Mouse (Mus musculus): Measurements from ENCODE around the gene Sorl1. TPM values are rescaled to one million over a fixed set of nuclear protein-coding genes. Genes with fewer than 3 reads are reported as not detected.

Sorl1 gene
- polyA plus RNA-seq, 1 experiment from 2014 or later: 4.3 TPM

GRCm38 (mm10) chr9:41999498-42000473 is 124.3 kb downstream of the Sorl1 start:
- no peaks in the 10 kb centered on the region for H3K36me3 ChIP-seq
- H3K9me3 ChIP-seq: no peaks in the 10 kb centered on the region
- DNase-seq (ENCODE audit: low spot score): peak; percentile 53
- H3K4me1 ChIP-seq (replicated peaks): peaks cover 5% of the 10 kb centered on the region
- H3K27ac ChIP-seq: peak overlapping the region; percentile 74
- H3K27me3 ChIP-seq (ENCODE audit: insufficient read depth, poor library complexity, severe bottlenecking): no peaks in the 10 kb centered on the region
- WGBS: 77% methylated on average over 12 of the region's 12 CpGs
- H3K4me3 ChIP-seq: no peak overlapping the region

GRCm38 (mm10) chr9:41995278-41995677 is 128.8 kb downstream of the Sorl1 start:
- H3K27me3 ChIP-seq (ENCODE audit: insufficient read depth, poor library complexity, severe bottlenecking): no peaks in the 10 kb centered on the region
- 94% methylated on average over 9 of the region's 9 CpGs for WGBS
- DNase-seq (ENCODE audit: low spot score): no peak
- H3K4me1 ChIP-seq (replicated peaks): no peaks in the 10 kb centered on the region; the same call in 1 of the 2 replicates
- H3K27ac ChIP-seq: no peak overlapping the region
- H3K9me3 ChIP-seq: no peaks in the 10 kb centered on the region
- no peak overlapping the region for H3K4me3 ChIP-seq
- no peaks in the 10 kb centered on the region for H3K36me3 ChIP-seq

GRCm38 (mm10) chr9:41993821-41994220 is 130.3 kb downstream of the Sorl1 start:
- no peaks in the 10 kb centered on the region for H3K36me3 ChIP-seq
- no peak for DNase-seq (ENCODE audit: low spot score)
- H3K4me3 ChIP-seq: no peak overlapping the region
- H3K27ac ChIP-seq: no peak overlapping the region
- WGBS: 93% methylated on average over 5 of the region's 5 CpGs
- H3K9me3 ChIP-seq: no peaks in the 10 kb centered on the region
- no peaks in the 10 kb centered on the region for H3K4me1 ChIP-seq (replicated peaks)
- no peaks in the 10 kb centered on the region for H3K27me3 ChIP-seq (ENCODE audit: insufficient read depth, poor library complexity, severe bottlenecking)

- 91% methylated on average over 5 of the region's 5 CpGs for WGBS
- Histone ChIP-seq H3K36me3 (no peaks in the 10 kb centered on the region; the same call in 1 of the 2 replicates), H3K9me3 (no peaks in the 10 kb centered on the region), H3K4me1 (replicated peaks) (no peaks in the 10 kb centered on the region), H3K4me3 (no peak overlapping the region), H3K27me3 (ENCODE audit: insufficient read depth, poor library complexity, severe bottlenecking) (no peaks in the 10 kb centered on the region), H3K27ac (no peak overlapping the region)
- no peak for DNase-seq (ENCODE audit: low spot score)
Observed at GRCm38 (mm10) chr9:41992841-41993240, 131.3 kb downstream of the Sorl1 start.

GRCm38 (mm10) chr9:41985636-41986035 is 138.5 kb downstream of the Sorl1 start:
- WGBS: 66% methylated on average over 5 of the region's 5 CpGs

GRCm38 (mm10) chr9:41985052-41985451 is 139.0 kb downstream of the Sorl1 start:
- Histone ChIP-seq H3K9me3 (no peaks in the 10 kb centered on the region), H3K4me3 (no peak overlapping the region), H3K27me3 (ENCODE audit: insufficient read depth, poor library complexity, severe bottlenecking) (no peaks in the 10 kb centered on the region), H3K27ac (no peak overlapping the region), H3K4me1 (replicated peaks) (0 out of 2 replicates have a peak, but pooled peaks cover 8% of the 10 kb centered on the region), H3K36me3 (peaks cover 10% of the 10 kb centered on the region)
- 86% methylated on average over 9 of the region's 9 CpGs for WGBS
- DNase-seq (ENCODE audit: low spot score): no peak

More at GRCm38 (mm10) chr9:41985636-41986035, 138.5 kb downstream of the Sorl1 start:
- Histone ChIP-seq H3K36me3 (peaks cover 10% of the 10 kb centered on the region), H3K27me3 (ENCODE audit: insufficient read depth, poor library complexity, severe bottlenecking) (no peaks in the 10 kb centered on the region), H3K4me3 (no peak overlapping the region), H3K4me1 (replicated peaks) (0 out of 2 replicates have a peak, but pooled peaks cover 8% of the 10 kb centered on the region), H3K27ac (no peak overlapping the region), H3K9me3 (no peaks in the 10 kb centered on the region)
- no peak for DNase-seq (ENCODE audit: low spot score)

- 90% methylated on average over 11 of the region's 11 CpGs for WGBS
- no peak for DNase-seq (ENCODE audit: low spot score)
- Histone ChIP-seq H3K9me3 (no peaks in the 10 kb centered on the region), H3K36me3 (peaks cover 10% of the 10 kb centered on the region), H3K27ac (no peak overlapping the region), H3K4me1 (replicated peaks) (0 out of 2 replicates have a peak, but pooled peaks cover 8% of the 10 kb centered on the region), H3K4me3 (no peak overlapping the region), H3K27me3 (ENCODE audit: insufficient read depth, poor library complexity, severe bottlenecking) (no peaks in the 10 kb centered on the region)
Observed at GRCm38 (mm10) chr9:41984306-41984705, 139.8 kb downstream of the Sorl1 start.

- WGBS: 91% methylated on average over 3 of the region's 3 CpGs
Observed at GRCm38 (mm10) chr9:41983286-41983685, 140.8 kb downstream of the Sorl1 start.

GRCm38 (mm10) chr9:41982760-41983159 is 141.3 kb downstream of the Sorl1 start:
- H3K9me3 ChIP-seq: peaks cover 3% of the 10 kb centered on the region; the same call in 1 of the 2 replicates
- H3K27me3 ChIP-seq (ENCODE audit: insufficient read depth, poor library complexity, severe bottlenecking): no peaks in the 10 kb centered on the region
- no peak for DNase-seq (ENCODE audit: low spot score)
- 82% methylated on average over 2 of the region's 2 CpGs for whole genome bisulfite sequencing
- peaks cover 18% of the 10 kb centered on the region for H3K36me3 ChIP-seq
- H3K4me3 ChIP-seq: no peak overlapping the region
- H3K4me1 ChIP-seq (replicated peaks): 0 out of 2 replicates have a peak, but pooled peaks cover 8% of the 10 kb centered on the region
- no peak overlapping the region for H3K27ac ChIP-seq

More at GRCm38 (mm10) chr9:41983286-41983685, 140.8 kb downstream of the Sorl1 start:
- no peak overlapping the region for H3K4me3 ChIP-seq
- DNase-seq (ENCODE audit: low spot score): no peak
- no peak overlapping the region for H3K27ac ChIP-seq
- H3K36me3 ChIP-seq: peaks cover 14% of the 10 kb centered on the region
- no peaks in the 10 kb centered on the region for H3K27me3 ChIP-seq (ENCODE audit: insufficient read depth, poor library complexity, severe bottlenecking)
- H3K9me3 ChIP-seq: no peaks in the 10 kb centered on the region
- H3K4me1 ChIP-seq (replicated peaks): 0 out of 2 replicates have a peak, but pooled peaks cover 8% of the 10 kb centered on the region

- H3K27ac ChIP-seq: peak overlapping the region; percentile 45; the same call in 1 of the 2 replicates
- 88% methylated on average over 9 of the region's 9 CpGs for WGBS
- H3K9me3 ChIP-seq: peaks cover 5% of the 10 kb centered on the region; the same call in 1 of the 2 replicates
- H3K27me3 ChIP-seq (ENCODE audit: insufficient read depth, poor library complexity, severe bottlenecking): no peaks in the 10 kb centered on the region
- H3K4me3 ChIP-seq: no peak overlapping the region
- peaks cover 23% of the 10 kb centered on the region for H3K36me3 ChIP-seq
- H3K4me1 ChIP-seq (replicated peaks): 0 out of 2 replicates have a peak, but pooled peaks cover 8% of the 10 kb centered on the region
- DNase-seq (ENCODE audit: low spot score): no peak
Observed at GRCm38 (mm10) chr9:41982023-41982422, 142.1 kb downstream of the Sorl1 start.

- Histone ChIP-seq H3K4me1 (replicated peaks) (0 out of 2 replicates have a peak, but pooled peaks cover 4% of the 10 kb centered on the region), H3K36me3 (peaks cover 17% of the 10 kb centered on the region), H3K4me3 (no peak overlapping the region), H3K27ac (no peak overlapping the region), H3K9me3 (peaks cover 5% of the 10 kb centered on the region; the same call in 1 of the 2 replicates), H3K27me3 (ENCODE audit: insufficient read depth, poor library complexity, severe bottlenecking) (no peaks in the 10 kb centered on the region)
- DNase-seq (ENCODE audit: low spot score): no peak
- WGBS: 82% methylated on average over 4 of the region's 4 CpGs
Observed at GRCm38 (mm10) chr9:41981306-41981705, 142.8 kb downstream of the Sorl1 start.

- peaks cover 21% of the 10 kb centered on the region for H3K36me3 ChIP-seq
- no peaks in the 10 kb centered on the region for H3K27me3 ChIP-seq (ENCODE audit: insufficient read depth, poor library complexity, severe bottlenecking)
- H3K9me3 ChIP-seq: peaks cover 5% of the 10 kb centered on the region; the same call in 1 of the 2 replicates
- DNase-seq (ENCODE audit: low spot score): no peak
- 0 out of 2 replicates have a peak, but pooled peaks cover 4% of the 10 kb centered on the region for H3K4me1 ChIP-seq (replicated peaks)
- 91% methylated on average over 5 of the region's 5 CpGs for WGBS
- no peak overlapping the region for H3K27ac ChIP-seq
- no peak overlapping the region for H3K4me3 ChIP-seq
Observed at GRCm38 (mm10) chr9:41980796-41981195, 143.3 kb downstream of the Sorl1 start.

- Histone ChIP-seq H3K9me3 (peaks cover 5% of the 10 kb centered on the region; the same call in 1 of the 2 replicates), H3K27me3 (ENCODE audit: insufficient read depth, poor library complexity, severe bottlenecking) (no peaks in the 10 kb centered on the region), H3K27ac (no peak overlapping the region), H3K36me3 (peaks cover 25% of the 10 kb centered on the region), H3K4me1 (replicated peaks) (0 out of 2 replicates have a peak, but pooled peaks cover 4% of the 10 kb centered on the region), H3K4me3 (no peak overlapping the region)
- WGBS: 93% methylated on average over 6 of the region's 6 CpGs
- DNase-seq (ENCODE audit: low spot score): no peak
Observed at GRCm38 (mm10) chr9:41978366-41978765, 145.7 kb downstream of the Sorl1 start.
